Mouse (Mus musculus): Measurements from ENCODE around the gene Ydjc.

GRCm38 (mm10) chr16:17168049-17168448, 23.6 kb downstream of the Ydjc start:
- TF ChIP-seq POLR2A (IDR thresholded peaks at IDR 0.05; ENCODE audit: insufficient read depth, low read length) (no peak), CTCF (IDR thresholded peaks at IDR 0.05; ENCODE audit: low read depth, low read length) (no peak)
